Mouse (Mus musculus) heart, embryonic 16.5 days (tissue): ENCODE measurements around the gene Pibf1. TPM values are rescaled to one million over a fixed set of nuclear protein-coding genes. Genes with fewer than 3 reads are reported as not detected.
A peak's percentile ranks its signal among the peaks of the same experiment; 100 is the strongest.

Source experiments
- ATAC-seq: fragments of 200-750 bp; cut with Nextera tagmentation; replicated peaks from 2 replicates; pipeline ENCODE4 v1.8.0; 2017; ENCODE audit warnings: moderate number of reproducible peaks; ENCODE audit not compliant: insufficient read depth, low FRiP score; ENCODE audit errors: extremely low read depth
- H3K27ac ChIP-seq: fragments of 300-500 bp; sonication (generic); 2 replicates; pipeline ENCODE4 v1.5.1; 2014; ENCODE audit warnings: mild to moderate bottlenecking, low read length, control low read depth, moderate library complexity
- H3K27me3 ChIP-seq: fragments of 300-500 bp; sonication (generic); 2 replicates; pipeline ENCODE4 v1.6.1; 2014; ENCODE audit warnings: low read length, mixed read lengths; ENCODE audit not compliant: control insufficient read depth, insufficient read depth
- H3K36me3 ChIP-seq: fragments of 300-500 bp; sonication (generic); 2 replicates; pipeline ENCODE4 v1.6.1; 2014; ENCODE audit not compliant: control insufficient read depth, insufficient read depth
- H3K4me1 ChIP-seq: fragments of 300-500 bp; sonication (generic); 2 replicates; pipeline ENCODE4 v1.6.1; 2014; ENCODE audit warnings: low read length, mixed read lengths; ENCODE audit not compliant: control insufficient read depth, insufficient read depth
- H3K4me2 ChIP-seq: fragments of 300-500 bp; sonication (generic); 2 replicates; pipeline ENCODE4 v1.6.1; 2014; ENCODE audit warnings: low read depth, mild to moderate bottlenecking, control low read depth, low read length
- H3K4me3 ChIP-seq: fragments of 300-500 bp; sonication (generic); 2 replicates; pipeline ENCODE4 v1.5.1; 2014; ENCODE audit warnings: mild to moderate bottlenecking, control low read depth, low read length
- H3K9ac ChIP-seq: fragments of 300-500 bp; sonication (generic); 2 replicates; pipeline ENCODE4 v1.6.1; 2014; ENCODE audit warnings: low read length, control low read depth
- H3K9me3 ChIP-seq: fragments of 300-500 bp; sonication (generic); replicated peaks from 2 replicates; pipeline ENCODE4 v1.6.1; 2016; ENCODE audit warnings: low read length; ENCODE audit not compliant: control insufficient read depth
- WGBS: fragments of 180-500 bp; shearing (Covaris S2); extraction: QIAGEN DNeasy Blood & Tissue Kit; methylation state at CpG from one replicate; pipeline ENCODE4 v1.1.7; 2014; 5-methylcytosine and 5-hydroxymethylcytosine counted together
- polyA plus RNA-seq: library from polyadenylated mRNA; unstranded; fragments of >200 nt; fragmentation: Nextera tagmentation; extraction: Ambion mirVana; gene quantifications from 2 replicates; pipeline ENCODE4 v1.2.1, GENCODE M21; 2015

Pibf1 gene
- polyA plus RNA-seq, 1 experiment from 2014 or later = 15.0 TPM

GRCm38 (mm10) chr14:99294424-99294823, 195.2 kb downstream of the Pibf1 start:
- 87% methylated on average over 8 of the region's 8 CpGs for WGBS
- no peak for ATAC-seq
- H3K9me3 ChIP-seq = no peaks in the 10 kb centered on the region
- H3K4me3 ChIP-seq = no peak overlapping the region
- H3K9ac ChIP-seq = no peak overlapping the region
- peaks cover 4% of the 10 kb centered on the region; the same call in 1 of the 2 replicates for H3K4me1 ChIP-seq
- H3K27ac ChIP-seq = no peak overlapping the region
- peaks cover 6% of the 10 kb centered on the region for H3K27me3 ChIP-seq
- no peak overlapping the region for H3K4me2 ChIP-seq
- H3K36me3 ChIP-seq = no peaks in the 10 kb centered on the region

GRCm38 (mm10) chr14:99295606-99296341, 196.6 kb downstream of the Pibf1 start:
- no peaks in the 10 kb centered on the region for H3K9me3 ChIP-seq
- H3K9ac ChIP-seq = no peak overlapping the region
- H3K27ac ChIP-seq = no peak overlapping the region
- no peaks in the 10 kb centered on the region for H3K36me3 ChIP-seq
- ATAC-seq = no peak
- peaks cover 4% of the 10 kb centered on the region; the same call in 1 of the 2 replicates for H3K4me1 ChIP-seq
- WGBS = 36% methylated on average over 15 of the region's 15 CpGs
- H3K27me3 ChIP-seq = peaks cover 9% of the 10 kb centered on the region
- H3K4me2 ChIP-seq = no peak overlapping the region
- no peak overlapping the region for H3K4me3 ChIP-seq

DNA sequence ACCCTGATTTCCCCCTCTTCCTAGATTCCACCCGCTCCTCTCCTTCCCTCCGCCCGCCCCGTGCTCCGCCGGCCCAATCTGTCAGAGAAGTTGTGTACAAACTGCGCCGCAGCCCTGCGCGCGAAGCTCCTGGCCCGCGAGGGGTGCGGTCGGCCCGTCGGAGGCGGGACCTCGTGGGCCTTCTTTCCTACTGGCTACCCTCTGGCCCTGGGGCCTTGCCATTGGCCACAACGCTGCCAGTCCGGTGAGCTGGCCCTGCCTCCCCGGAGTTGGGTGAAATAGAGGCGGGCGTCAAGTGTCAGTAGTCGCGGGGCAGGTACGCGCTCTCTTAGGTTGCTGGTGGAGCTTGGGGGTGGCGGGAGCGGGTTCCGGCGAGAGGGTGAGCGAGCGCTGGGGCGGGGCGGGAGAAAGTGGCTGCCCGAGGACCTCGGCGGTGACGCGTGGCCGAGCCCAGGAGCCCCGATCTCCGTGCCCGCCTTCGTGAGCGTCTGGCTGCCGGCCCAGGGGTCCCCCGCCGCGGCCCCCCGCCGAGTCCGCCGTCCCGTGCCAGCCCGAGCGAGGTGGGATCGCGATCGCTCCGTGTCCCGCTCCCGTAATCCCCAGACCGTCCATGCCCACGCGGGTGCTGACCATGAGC, 199.3 kb downstream of the Pibf1 start, which contains the start of gene Klf5:
Klf5 (plus strand) TSS at position 307 of the 637 bp plus-strand sequence.
- H3K27me3 ChIP-seq = peaks cover 9% of the 10 kb centered on the region
- H3K4me2 ChIP-seq = peak within 1 kb of the TSS; percentile 99
- WGBS = 0% methylated on average over 65 of the region's 67 CpGs
- peaks cover 4% of the 10 kb centered on the region; the same call in 1 of the 2 replicates for H3K4me1 ChIP-seq
- H3K27ac ChIP-seq = peak within 1 kb of the TSS; percentile 18; the same call in 1 of the 2 replicates
- peak; percentile 99 for ATAC-seq
- peak within 1 kb of the TSS; percentile 79 for H3K9ac ChIP-seq
- no peaks in the 10 kb centered on the region for H3K9me3 ChIP-seq
- peaks cover 3% of the 10 kb centered on the region; the same call in 1 of the 2 replicates for H3K36me3 ChIP-seq
- H3K4me3 ChIP-seq = peak within 1 kb of the TSS; percentile 81

DNA sequence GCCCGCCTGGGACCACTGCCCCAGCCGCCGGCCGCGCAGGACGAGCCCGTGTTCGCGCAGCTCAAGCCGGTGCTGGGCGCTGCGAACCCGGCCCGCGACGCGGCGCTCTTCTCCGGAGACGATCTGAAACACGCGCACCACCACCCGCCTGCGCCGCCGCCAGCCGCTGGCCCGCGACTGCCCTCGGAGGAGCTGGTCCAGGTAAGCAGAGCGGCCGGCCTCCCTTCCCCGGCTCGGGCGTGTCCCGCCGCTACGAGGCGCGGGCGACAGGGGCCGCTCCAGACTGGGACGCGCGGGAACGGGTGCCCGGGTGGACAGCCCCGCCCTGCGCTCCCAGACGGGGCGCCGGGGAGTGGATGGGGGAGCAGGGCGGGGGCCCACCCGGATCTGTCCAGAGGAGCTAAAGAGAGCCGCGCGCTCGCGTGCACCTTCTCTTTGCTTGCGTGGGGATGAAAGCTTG, 199.8 kb downstream of the Pibf1 start:
- Histone ChIP-seq H3K4me2 (peak overlapping the region; percentile 99), H3K27me3 (peaks cover 9% of the 10 kb centered on the region), H3K4me1 (peaks cover 4% of the 10 kb centered on the region; the same call in 1 of the 2 replicates), H3K9me3 (no peaks in the 10 kb centered on the region), H3K36me3 (peaks cover 3% of the 10 kb centered on the region; the same call in 1 of the 2 replicates), H3K9ac (peak overlapping the region; percentile 79), H3K27ac (peak overlapping the region; percentile 18; the same call in 1 of the 2 replicates), H3K4me3 (peak overlapping the region; percentile 81)
- peak; percentile 63 for ATAC-seq
- WGBS = under 1% methylated on average over 60 of the region's 60 CpGs

DNA sequence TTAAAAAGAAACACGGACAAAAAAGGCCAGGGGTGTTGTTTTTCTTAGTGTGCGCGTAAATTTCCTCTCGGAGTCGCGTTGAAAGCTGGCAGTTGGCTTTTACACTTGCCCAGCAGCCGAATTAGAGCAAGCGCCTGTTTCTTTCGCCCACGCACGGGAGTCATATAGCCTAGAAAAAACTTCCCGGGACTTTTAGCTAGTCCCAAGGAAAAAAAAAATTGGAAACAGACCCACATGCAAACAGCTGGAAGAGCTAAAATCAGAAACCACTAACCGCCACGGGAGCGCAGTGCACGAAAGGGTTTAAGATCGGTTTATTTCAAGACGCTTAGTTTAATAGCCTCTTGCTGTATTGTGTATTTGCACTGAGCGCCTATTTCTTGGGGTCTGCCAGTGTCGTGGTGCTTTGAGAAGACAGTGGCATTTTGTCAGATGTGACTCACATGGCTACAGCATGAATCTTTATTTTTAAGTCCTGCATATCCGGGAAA, 200.5 kb downstream of the Pibf1 start:
- 9% methylated on average over 21 of the region's 21 CpGs for WGBS
- Histone ChIP-seq H3K9ac (peak overlapping the region; percentile 79), H3K27me3 (peaks cover 7% of the 10 kb centered on the region)

GRCm38 (mm10) chr14:99301472-99301871, 202.2 kb downstream of the Pibf1 start:
- Histone ChIP-seq H3K4me1 (peaks cover 8% of the 10 kb centered on the region; the same call in 1 of the 2 replicates), H3K9me3 (no peaks in the 10 kb centered on the region), H3K36me3 (peaks cover 3% of the 10 kb centered on the region; the same call in 1 of the 2 replicates), H3K27ac (no peak overlapping the region), H3K4me3 (no peak overlapping the region), H3K9ac (no peak overlapping the region), H3K27me3 (peaks cover 7% of the 10 kb centered on the region), H3K4me2 (no peak overlapping the region)
- WGBS = 57% methylated on average over 11 of the region's 11 CpGs
- ATAC-seq = no peak

More for the DNA sequence above, 200.5 kb downstream of the Pibf1 start:
- Histone ChIP-seq H3K9me3 (no peaks in the 10 kb centered on the region), H3K36me3 (peaks cover 3% of the 10 kb centered on the region; the same call in 1 of the 2 replicates), H3K4me1 (peaks cover 4% of the 10 kb centered on the region; the same call in 1 of the 2 replicates), H3K4me3 (peak overlapping the region; percentile 81), H3K27ac (no peak overlapping the region), H3K4me2 (peak overlapping the region; percentile 99)
- no peak for ATAC-seq

Other genes with a start within 250 kb of the Pibf1 start
- 4.4 TPM in 1 of 2 replicates, not detected in the other for gene Rpl36a-ps1, start 105.1 kb upstream of the Pibf1 start, polyA plus RNA-seq
- 75.0 and 97.7 TPM in 2 replicates for gene Mzt1, start 53.3 kb upstream of the Pibf1 start, polyA plus RNA-seq
- gene Bora, start 53.2 kb upstream of the Pibf1 start, polyA plus RNA-seq = 41.5 and 46.1 TPM in 2 replicates
- 17.1 and 18.3 TPM in 2 replicates for gene Dis3, start 346 bp downstream of the Pibf1 start, polyA plus RNA-seq
- 2.7 and 5.0 TPM in 2 replicates for gene Klf5, start 199.3 kb downstream of the Pibf1 start, polyA plus RNA-seq